Mouse (Mus musculus) midbrain, embryonic 12.5 days (tissue): ENCODE measurements at regions not wholly inside any gene's neighbourhood (a gene's known extent, or its start where the extent isn't known, plus 50 kb on each side); places are given as distances from the start of the nearest gene placed in this dataset.

Source experiments
- ATAC-seq: fragments of 200-750 bp; cut with Nextera tagmentation; 2 replicates; pipeline ENCODE4 v1.8.0; 2017; ENCODE audit warnings: low read depth, moderate TSS enrichment, moderate library complexity; ENCODE audit not compliant: low FRiP score
- H3K27ac ChIP-seq: fragments of 300-500 bp; sonication (generic); replicated peaks from 2 replicates; pipeline ENCODE4 v1.5.1; 2016; ENCODE audit warnings: mild to moderate bottlenecking
- H3K27me3 ChIP-seq: fragments of 300-500 bp; sonication (generic); 2 replicates; pipeline ENCODE4 v1.6.1; 2016; ENCODE audit warnings: mild to moderate bottlenecking
- H3K36me3 ChIP-seq: fragments of 300-500 bp; sonication (generic); 2 replicates; pipeline ENCODE4 v1.6.1; 2016
- H3K4me1 ChIP-seq: fragments of 300-500 bp; sonication (generic); 2 replicates; pipeline ENCODE4 v1.6.1; 2016
- H3K4me2 ChIP-seq: fragments of 300-500 bp; sonication (generic); replicated peaks from 2 replicates; pipeline ENCODE4 v1.6.1; 2016; ENCODE audit warnings: mild to moderate bottlenecking, moderate library complexity
- H3K4me3 ChIP-seq: fragments of 300-500 bp; sonication (generic); 2 replicates; pipeline ENCODE4 v1.5.1; 2016; ENCODE audit warnings: mild to moderate bottlenecking
- H3K9ac ChIP-seq: fragments of 300-500 bp; sonication (generic); replicated peaks from 2 replicates; pipeline ENCODE4 v1.6.1; 2016; ENCODE audit warnings: mild to moderate bottlenecking, moderate library complexity
- H3K9me3 ChIP-seq: fragments of 300-500 bp; sonication (generic); 2 replicates; pipeline ENCODE4 v1.6.1; 2016; ENCODE audit warnings: mild to moderate bottlenecking
- WGBS: fragments of 180-500 bp; shearing (Covaris S2); methylation state at CpG from one replicate; pipeline ENCODE4 v1.1.7; 2016; 5-methylcytosine and 5-hydroxymethylcytosine counted together

GRCm38 (mm10) chr13:107665775-107666174 is 378.5 kb upstream of the Smim15 start:
- no peak overlapping the region for H3K9ac ChIP-seq
- H3K36me3 ChIP-seq: no peaks in the 10 kb centered on the region
- WGBS: 93% methylated on average over 6 of the region's 6 CpGs
- H3K27me3 ChIP-seq: no peaks in the 10 kb centered on the region; the same call in 1 of the 2 replicates
- no peak overlapping the region for H3K4me3 ChIP-seq
- H3K4me1 ChIP-seq: peaks cover 38% of the 10 kb centered on the region
- no peaks in the 10 kb centered on the region for H3K9me3 ChIP-seq
- no peak for ATAC-seq
- H3K27ac ChIP-seq: no peak overlapping the region
- no peak overlapping the region for H3K4me2 ChIP-seq

- 43% methylated on average over 8 of the region's 8 CpGs for WGBS
Measured at GRCm38 (mm10) chr13:107664197-107664596, 380.0 kb upstream of the Smim15 start.

GRCm38 (mm10) chr13:107663745-107664144 is 380.5 kb upstream of the Smim15 start:
- H3K27me3 ChIP-seq: no peaks in the 10 kb centered on the region; the same call in 1 of the 2 replicates
- no peak overlapping the region for H3K4me3 ChIP-seq
- 0 out of 2 replicates have a peak overlapping the region, but pooled peaks have one; percentile 20 for H3K9ac ChIP-seq
- no peaks in the 10 kb centered on the region for H3K9me3 ChIP-seq
- no peaks in the 10 kb centered on the region for H3K36me3 ChIP-seq
- WGBS: 10% methylated on average over 12 of the region's 12 CpGs
- H3K27ac ChIP-seq: peak overlapping the region; percentile 61
- ATAC-seq: peak; percentile 57
- peak overlapping the region; percentile 35 for H3K4me2 ChIP-seq
- peaks cover 38% of the 10 kb centered on the region for H3K4me1 ChIP-seq

More at GRCm38 (mm10) chr13:107664197-107664596, 380.0 kb upstream of the Smim15 start:
- Histone ChIP-seq H3K27ac (peak overlapping the region; percentile 61), H3K4me3 (no peak overlapping the region), H3K27me3 (no peaks in the 10 kb centered on the region; the same call in 1 of the 2 replicates), H3K36me3 (no peaks in the 10 kb centered on the region), H3K9ac (0 out of 2 replicates have a peak overlapping the region, but pooled peaks have one; percentile 20), H3K4me2 (peak overlapping the region; percentile 35), H3K4me1 (peaks cover 38% of the 10 kb centered on the region), H3K9me3 (no peaks in the 10 kb centered on the region)
- ATAC-seq: no peak

- 15% methylated on average over 5 of the region's 5 CpGs for WGBS
- peak; percentile 67 for ATAC-seq
- peaks cover 36% of the 10 kb centered on the region for H3K4me1 ChIP-seq
- H3K9me3 ChIP-seq: no peaks in the 10 kb centered on the region
- H3K4me3 ChIP-seq: no peak overlapping the region
- H3K9ac ChIP-seq: no peak overlapping the region
- H3K4me2 ChIP-seq: no peak overlapping the region
- no peaks in the 10 kb centered on the region for H3K36me3 ChIP-seq
- peaks cover 3% of the 10 kb centered on the region for H3K27me3 ChIP-seq
- 0 out of 2 replicates have a peak overlapping the region, but pooled peaks have one; percentile 35 for H3K27ac ChIP-seq
Measured at GRCm38 (mm10) chr13:107661414-107661813, 382.8 kb upstream of the Smim15 start.

GRCm38 (mm10) chr13:107645865-107646645 is 398.2 kb upstream of the Smim15 start:
- peaks cover 10% of the 10 kb centered on the region for H3K27me3 ChIP-seq
- H3K36me3 ChIP-seq: no peaks in the 10 kb centered on the region
- WGBS: 1% methylated on average over 27 of the region's 27 CpGs
- peak; percentile 24 for ATAC-seq
- H3K4me3 ChIP-seq: peak overlapping the region; percentile 36
- H3K9ac ChIP-seq: peak overlapping the region; percentile 49
- H3K27ac ChIP-seq: peak overlapping the region; percentile 81
- H3K9me3 ChIP-seq: no peaks in the 10 kb centered on the region
- H3K4me1 ChIP-seq: peaks cover 28% of the 10 kb centered on the region
- peak overlapping the region; percentile 52 for H3K4me2 ChIP-seq

- no peaks in the 10 kb centered on the region for H3K9me3 ChIP-seq
- H3K9ac ChIP-seq: peak overlapping the region; percentile 49
- no peaks in the 10 kb centered on the region for H3K36me3 ChIP-seq
- H3K27me3 ChIP-seq: peaks cover 13% of the 10 kb centered on the region
- H3K4me2 ChIP-seq: peak overlapping the region; percentile 52
- WGBS: 3% methylated on average over 36 of the region's 36 CpGs
- H3K4me1 ChIP-seq: peaks cover 28% of the 10 kb centered on the region
- H3K4me3 ChIP-seq: peak overlapping the region; percentile 36
- peak overlapping the region; percentile 81 for H3K27ac ChIP-seq
- no peak; the same call in 1 of the 2 replicates for ATAC-seq
Measured at GRCm38 (mm10) chr13:107645121-107645864, 399.0 kb upstream of the Smim15 start.

- peaks cover 23% of the 10 kb centered on the region for H3K4me1 ChIP-seq
- no peak for ATAC-seq
- 47% methylated on average over 12 of the region's 12 CpGs for WGBS
- H3K27ac ChIP-seq: no peak overlapping the region
- no peaks in the 10 kb centered on the region for H3K36me3 ChIP-seq
- H3K9me3 ChIP-seq: no peaks in the 10 kb centered on the region
- H3K4me3 ChIP-seq: peak overlapping the region; percentile 36; the same call in 1 of the 2 replicates
- peaks cover 15% of the 10 kb centered on the region for H3K27me3 ChIP-seq
- H3K9ac ChIP-seq: peak overlapping the region; percentile 49; the same call in 1 of the 2 replicates
- peak overlapping the region; percentile 52 for H3K4me2 ChIP-seq
Measured at GRCm38 (mm10) chr13:107644705-107645104, 399.5 kb upstream of the Smim15 start.

- Histone ChIP-seq H3K4me2 (no peak overlapping the region), H3K4me1 (peaks cover 22% of the 10 kb centered on the region), H3K27ac (peak overlapping the region; percentile 68), H3K9ac (no peak overlapping the region), H3K9me3 (no peaks in the 10 kb centered on the region), H3K4me3 (no peak overlapping the region), H3K36me3 (no peaks in the 10 kb centered on the region), H3K27me3 (peaks cover 19% of the 10 kb centered on the region)
- ATAC-seq: peak; percentile 71
- 35% methylated on average over 14 of the region's 14 CpGs for WGBS
Measured at GRCm38 (mm10) chr13:107641926-107642657, 402.2 kb upstream of the Smim15 start.

- Histone ChIP-seq H3K9ac (no peak overlapping the region), H3K9me3 (no peaks in the 10 kb centered on the region), H3K36me3 (no peaks in the 10 kb centered on the region), H3K4me3 (no peak overlapping the region), H3K27me3 (peaks cover 13% of the 10 kb centered on the region; the same call in 1 of the 2 replicates), H3K27ac (no peak overlapping the region), H3K4me2 (no peak overlapping the region), H3K4me1 (peaks cover 20% of the 10 kb centered on the region)
- 88% methylated on average over 4 of the region's 4 CpGs for WGBS
- ATAC-seq: no peak
Measured at GRCm38 (mm10) chr13:107639620-107640019, 404.6 kb upstream of the Smim15 start.

- no peak overlapping the region for H3K4me3 ChIP-seq
- ATAC-seq: no peak
- no peak overlapping the region for H3K27ac ChIP-seq
- WGBS: 94% methylated on average over 5 of the region's 5 CpGs
- H3K4me2 ChIP-seq: no peak overlapping the region
- no peak overlapping the region for H3K9ac ChIP-seq
- no peaks in the 10 kb centered on the region for H3K36me3 ChIP-seq
- H3K9me3 ChIP-seq: 0 out of 2 replicates have a peak, but pooled peaks cover 3% of the 10 kb centered on the region
- H3K27me3 ChIP-seq: peaks cover 8% of the 10 kb centered on the region; the same call in 1 of the 2 replicates
- peaks cover 20% of the 10 kb centered on the region for H3K4me1 ChIP-seq
Measured at GRCm38 (mm10) chr13:107637269-107637668, 407.0 kb upstream of the Smim15 start.

- WGBS: 46% methylated on average over 5 of the region's 5 CpGs
Measured at GRCm38 (mm10) chr13:107635114-107635513, 409.1 kb upstream of the Smim15 start.

More at GRCm38 (mm10) chr13:107635114-107635513, 409.1 kb upstream of the Smim15 start:
- peak; percentile 56; the same call in 1 of the 2 replicates for ATAC-seq
- Histone ChIP-seq H3K4me1 (peaks cover 12% of the 10 kb centered on the region), H3K9me3 (0 out of 2 replicates have a peak, but pooled peaks cover 3% of the 10 kb centered on the region), H3K4me2 (no peak overlapping the region), H3K9ac (no peak overlapping the region), H3K36me3 (no peaks in the 10 kb centered on the region), H3K4me3 (no peak overlapping the region), H3K27ac (no peak overlapping the region), H3K27me3 (peaks cover 4% of the 10 kb centered on the region; the same call in 1 of the 2 replicates)
